Mouse (Mus musculus): ENCODE results near the gene Srgn.

GRCm38 (mm10) chr10:62568861-62569260 lies 41.6 kb upstream of the Srgn start:
- no peak for TF ChIP-seq CTCF (IDR thresholded peaks at IDR 0.05; ENCODE audit: low read depth, low read length)
- no peak for TF ChIP-seq POLR2A (IDR thresholded peaks at IDR 0.05; ENCODE audit: extremely low read depth, insufficient read depth, low read length)
